Mouse (Mus musculus): Measurements from ENCODE around the gene Adamts16. TPM values are rescaled to one million over a fixed set of nuclear protein-coding genes. Genes with fewer than 3 reads are reported as not detected.
"Not testable (repeated sequence)": the region's sequence is repeated elsewhere in the genome, so short reads cannot be mapped to it uniquely, and the experiment has no call there.

Gene Adamts16
- polyA plus RNA-seq, 1 experiment from 2014 or later: 8.0 TPM

DNA sequence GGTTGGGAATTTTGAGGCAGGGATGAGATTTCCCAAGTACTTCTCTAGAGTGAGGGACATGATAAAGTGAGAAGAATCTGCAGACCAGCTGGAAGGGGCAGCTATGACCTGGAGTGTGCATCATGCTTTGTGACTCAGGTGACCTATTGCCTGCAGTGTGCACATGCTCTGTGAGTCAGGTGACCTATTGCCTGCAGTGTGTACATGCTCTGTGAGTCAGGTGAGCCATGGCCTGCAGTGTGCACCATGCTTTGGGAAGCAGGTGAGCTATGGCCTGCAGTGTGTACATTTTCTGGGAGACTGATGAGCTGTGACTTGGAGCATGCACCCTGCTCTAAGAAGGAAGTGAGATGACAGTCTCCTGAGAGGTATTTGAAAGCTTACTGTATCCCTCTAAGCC is 33.1 kb upstream of the Adamts16 start:
- no peak overlapping the region for H3K4me3 ChIP-seq (ENCODE audit: low read depth, low read length)
- ATAC-seq (ENCODE audit: low read depth): no peak
- no peaks in the 10 kb centered on the region for H3K36me3 ChIP-seq (ENCODE audit: control insufficient read depth, insufficient read depth, low read length)

DNA sequence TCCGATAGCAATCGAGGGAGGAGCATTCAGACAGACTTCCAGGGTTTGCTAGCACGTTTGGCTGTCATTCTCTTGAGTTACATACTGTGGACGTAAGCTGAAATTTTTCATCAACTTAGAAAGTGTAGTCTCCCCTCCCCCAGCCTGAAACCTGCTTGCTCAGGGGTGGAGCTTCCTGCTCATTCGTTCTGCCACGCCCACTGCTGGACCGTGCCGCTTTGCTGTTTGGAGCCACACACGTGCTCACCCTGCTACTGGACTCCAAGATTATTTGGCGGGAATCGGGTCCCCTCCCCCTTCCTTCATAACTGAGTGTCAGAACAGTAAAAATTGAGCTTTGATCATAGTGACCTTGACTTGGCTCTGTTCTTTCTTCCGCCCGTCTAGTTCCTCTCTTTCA is 32.2 kb upstream of the Adamts16 start:
- ATAC-seq (ENCODE audit: low read depth); H3K27me3 ChIP-seq (ENCODE audit: control insufficient read depth, insufficient read depth, low read length); H3K36me3 ChIP-seq (ENCODE audit: control insufficient read depth, insufficient read depth, low read length); H3K4me1 ChIP-seq (ENCODE audit: control insufficient read depth, insufficient read depth, low read length); H3K27ac ChIP-seq (ENCODE audit: low read depth, low read length); H3K9me3 ChIP-seq (ENCODE audit: control insufficient read depth, low read length); H3K4me3 ChIP-seq (ENCODE audit: low read depth, low read length); H3K4me2 ChIP-seq (ENCODE audit: low read depth, low read length); H3K9ac ChIP-seq (replicated peaks; ENCODE audit: low read depth, low read length): not testable (repeated sequence)
- WGBS: 76% methylated on average over 13 of the region's 13 CpGs

More for the DNA sequence above, 33.1 kb upstream of the Adamts16 start:
- H3K27me3 ChIP-seq (ENCODE audit: control insufficient read depth, insufficient read depth, low read length): no peaks in the 10 kb centered on the region
- H3K9me3 ChIP-seq (ENCODE audit: control insufficient read depth, low read length): no peaks in the 10 kb centered on the region
- no peaks in the 10 kb centered on the region for H3K4me1 ChIP-seq (ENCODE audit: control insufficient read depth, insufficient read depth, low read length)
- H3K27ac ChIP-seq (ENCODE audit: low read depth, low read length): no peak overlapping the region
- H3K9ac ChIP-seq (replicated peaks; ENCODE audit: low read depth, low read length): no peak overlapping the region
- H3K4me2 ChIP-seq (ENCODE audit: low read depth, low read length): no peak overlapping the region

DNA sequence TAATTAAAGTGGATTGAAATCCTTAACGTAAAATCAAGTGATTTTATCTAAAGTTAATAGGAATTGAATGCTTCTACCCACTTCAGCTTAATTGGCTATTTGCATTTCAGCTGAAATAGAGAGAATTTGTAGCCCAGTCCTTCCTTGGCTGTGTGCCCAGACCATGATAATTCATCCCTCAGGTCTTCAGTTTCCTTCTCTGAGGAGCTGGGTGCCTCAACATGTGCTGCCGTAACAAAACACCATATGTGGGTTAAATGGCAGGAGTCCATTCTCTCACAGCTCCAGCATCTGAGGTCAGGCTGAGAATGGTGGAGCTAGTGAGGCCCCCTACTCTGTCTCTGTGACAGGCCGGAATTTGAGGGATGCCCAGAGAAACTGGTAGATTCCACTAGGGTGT is 29.4 kb upstream of the Adamts16 start:
- no peak overlapping the region for H3K4me2 ChIP-seq (ENCODE audit: low read depth, low read length)
- no peaks in the 10 kb centered on the region for H3K9me3 ChIP-seq (ENCODE audit: control insufficient read depth, low read length)
- WGBS: 30% methylated on average over 3 of the region's 3 CpGs
- no peak overlapping the region for H3K4me3 ChIP-seq (ENCODE audit: low read depth, low read length)
- H3K36me3 ChIP-seq (ENCODE audit: control insufficient read depth, insufficient read depth, low read length): no peaks in the 10 kb centered on the region
- H3K27ac ChIP-seq (ENCODE audit: low read depth, low read length): no peak overlapping the region
- no peak for ATAC-seq (ENCODE audit: low read depth)
- H3K27me3 ChIP-seq (ENCODE audit: control insufficient read depth, insufficient read depth, low read length): no peaks in the 10 kb centered on the region
- no peaks in the 10 kb centered on the region for H3K4me1 ChIP-seq (ENCODE audit: control insufficient read depth, insufficient read depth, low read length)
- H3K9ac ChIP-seq (replicated peaks; ENCODE audit: low read depth, low read length): no peak overlapping the region

DNA sequence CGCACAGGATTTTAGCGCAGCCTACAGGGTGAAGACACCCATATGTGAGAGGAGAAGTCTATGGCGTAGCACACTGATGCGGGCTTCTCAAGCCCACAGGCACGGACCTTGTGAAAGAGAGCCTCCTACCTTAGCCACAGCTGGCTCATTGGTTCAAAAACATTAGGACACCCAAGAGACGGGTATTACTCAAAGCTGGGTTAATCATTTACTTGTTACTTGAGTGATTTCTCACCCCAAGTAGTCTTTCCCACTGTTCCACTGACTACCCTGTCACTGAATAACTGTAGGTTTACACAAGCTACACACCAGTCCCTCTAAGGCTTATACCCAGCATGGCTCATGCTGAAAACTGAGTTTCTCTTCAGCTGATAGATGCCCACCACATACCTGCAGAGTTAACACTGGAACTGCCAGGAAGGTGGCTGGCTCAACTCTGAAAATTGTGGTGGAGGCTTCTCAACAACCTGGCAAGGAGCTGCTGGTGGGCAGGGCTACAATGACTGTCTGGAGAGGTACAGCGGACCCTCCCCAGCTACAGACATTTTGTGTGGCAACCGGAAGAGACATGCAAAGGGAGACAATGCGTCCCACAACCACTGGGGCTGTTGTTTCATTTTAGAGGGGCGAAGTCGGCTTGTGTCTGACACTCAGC is 25.5 kb upstream of the Adamts16 start:
- H3K9me3 ChIP-seq (ENCODE audit: control insufficient read depth, low read length): no peaks in the 10 kb centered on the region
- 85% methylated on average over 11 of the region's 11 CpGs for WGBS
- H3K36me3 ChIP-seq (ENCODE audit: control insufficient read depth, insufficient read depth, low read length): no peaks in the 10 kb centered on the region
- H3K27me3 ChIP-seq (ENCODE audit: control insufficient read depth, insufficient read depth, low read length): no peaks in the 10 kb centered on the region
- H3K4me3 ChIP-seq (ENCODE audit: low read depth, low read length): no peak overlapping the region
- H3K4me2 ChIP-seq (ENCODE audit: low read depth, low read length): no peak overlapping the region
- H3K27ac ChIP-seq (ENCODE audit: low read depth, low read length): no peak overlapping the region
- no peak overlapping the region for H3K9ac ChIP-seq (replicated peaks; ENCODE audit: low read depth, low read length)
- H3K4me1 ChIP-seq (ENCODE audit: control insufficient read depth, insufficient read depth, low read length): no peaks in the 10 kb centered on the region
- no peak for ATAC-seq (ENCODE audit: low read depth)

DNA sequence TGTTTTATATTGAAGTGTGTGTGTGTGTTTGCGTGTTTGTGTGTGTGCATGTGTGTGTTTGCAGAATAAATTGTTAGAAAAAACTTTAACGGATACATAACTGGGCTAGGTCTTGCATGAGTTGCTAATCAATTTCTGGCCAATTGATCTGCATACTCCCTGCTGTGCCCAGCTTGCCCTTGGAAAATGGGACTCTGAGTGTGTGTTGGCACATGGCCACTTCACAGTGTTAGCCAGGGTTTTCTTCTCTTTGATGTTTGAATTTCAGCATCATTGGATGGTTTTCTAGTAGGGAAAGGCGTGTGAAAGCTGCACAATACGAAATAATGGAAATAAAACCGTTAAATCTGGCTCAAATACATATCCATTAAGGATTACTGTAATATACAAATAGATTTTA is 24.3 kb upstream of the Adamts16 start:
- no peaks in the 10 kb centered on the region for H3K4me1 ChIP-seq (ENCODE audit: control insufficient read depth, insufficient read depth, low read length)
- H3K27me3 ChIP-seq (ENCODE audit: control insufficient read depth, insufficient read depth, low read length): no peaks in the 10 kb centered on the region
- no peak overlapping the region for H3K4me3 ChIP-seq (ENCODE audit: low read depth, low read length)
- no peaks in the 10 kb centered on the region for H3K36me3 ChIP-seq (ENCODE audit: control insufficient read depth, insufficient read depth, low read length)
- H3K27ac ChIP-seq (ENCODE audit: low read depth, low read length): no peak overlapping the region
- 80% methylated on average over 5 of the region's 5 CpGs for WGBS
- no peak for ATAC-seq (ENCODE audit: low read depth)
- no peak overlapping the region for H3K9ac ChIP-seq (replicated peaks; ENCODE audit: low read depth, low read length)
- H3K9me3 ChIP-seq (ENCODE audit: control insufficient read depth, low read length): no peaks in the 10 kb centered on the region
- no peak overlapping the region for H3K4me2 ChIP-seq (ENCODE audit: low read depth, low read length)

DNA sequence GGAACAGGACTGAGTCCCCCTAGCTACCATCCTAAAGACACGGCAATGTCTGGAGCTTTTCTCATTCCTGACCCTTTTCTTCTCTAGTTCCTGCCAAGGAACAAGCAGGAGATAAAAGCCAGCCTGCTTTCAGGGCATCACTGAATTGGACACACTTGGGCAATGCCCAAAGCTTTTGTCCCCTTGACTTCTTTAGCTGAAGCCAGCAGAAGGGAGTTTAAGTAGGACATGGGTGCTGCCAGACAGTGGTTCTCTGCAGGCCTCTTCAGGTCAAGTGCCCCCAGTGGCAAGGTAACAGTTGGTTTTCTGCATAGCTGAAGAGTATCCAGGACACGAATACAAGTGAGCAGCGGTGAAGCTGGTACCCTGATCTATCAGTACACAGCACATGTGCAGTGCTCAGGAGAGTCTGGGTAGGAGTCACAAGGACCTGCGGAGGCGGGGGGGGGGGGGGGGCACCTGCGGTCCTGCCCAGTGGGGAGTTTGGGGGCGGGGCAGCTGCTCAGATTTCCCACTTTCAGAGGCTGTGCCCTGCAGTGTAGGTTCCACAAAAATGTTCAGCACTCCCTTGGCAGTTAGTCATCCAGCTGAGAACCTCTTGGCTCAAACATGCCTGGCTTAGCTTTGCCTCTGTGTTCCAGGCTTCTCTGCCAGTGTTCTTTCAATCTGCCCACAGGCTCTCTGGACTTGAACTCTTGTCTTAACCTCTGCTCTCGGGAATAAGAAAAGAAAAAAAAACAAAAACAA is 20.7 kb upstream of the Adamts16 start:
- Histone ChIP-seq H3K27ac (ENCODE audit: low read depth, low read length) (no peak overlapping the region), H3K4me2 (ENCODE audit: low read depth, low read length) (no peak overlapping the region), H3K9ac (replicated peaks; ENCODE audit: low read depth, low read length) (no peak overlapping the region), H3K9me3 (ENCODE audit: control insufficient read depth, low read length) (no peaks in the 10 kb centered on the region), H3K36me3 (ENCODE audit: control insufficient read depth, insufficient read depth, low read length) (no peaks in the 10 kb centered on the region), H3K4me3 (ENCODE audit: low read depth, low read length) (no peak overlapping the region), H3K27me3 (ENCODE audit: control insufficient read depth, insufficient read depth, low read length) (no peaks in the 10 kb centered on the region), H3K4me1 (ENCODE audit: control insufficient read depth, insufficient read depth, low read length) (no peaks in the 10 kb centered on the region)
- WGBS: 62% methylated on average over 5 of the region's 8 CpGs
- no peak for ATAC-seq (ENCODE audit: low read depth)

DNA sequence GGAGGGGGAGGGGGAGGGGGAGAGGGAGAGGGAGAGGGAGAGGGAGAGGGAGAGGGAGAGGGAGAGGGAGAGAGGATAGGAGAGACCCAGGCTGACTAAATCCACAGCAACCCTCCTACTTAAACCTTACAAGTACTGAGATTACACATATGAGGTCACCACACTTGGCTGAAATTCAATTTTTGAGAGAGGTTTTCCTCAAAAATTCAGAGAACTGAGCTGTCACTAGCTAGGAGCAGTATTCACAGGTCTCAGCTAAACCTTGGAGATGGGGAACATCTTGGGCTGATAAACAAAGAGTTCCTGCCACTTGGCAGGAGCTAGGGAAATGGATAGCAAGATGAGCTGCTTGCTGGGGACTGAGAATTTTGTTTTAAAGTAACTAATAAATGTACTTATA is 12.0 kb upstream of the Adamts16 start:
- Histone ChIP-seq H3K27me3 (ENCODE audit: control insufficient read depth, insufficient read depth, low read length) (no peaks in the 10 kb centered on the region), H3K4me3 (ENCODE audit: low read depth, low read length) (no peak overlapping the region), H3K9me3 (ENCODE audit: control insufficient read depth, low read length) (no peaks in the 10 kb centered on the region), H3K36me3 (ENCODE audit: control insufficient read depth, insufficient read depth, low read length) (no peaks in the 10 kb centered on the region), H3K27ac (ENCODE audit: low read depth, low read length) (no peak overlapping the region), H3K4me1 (ENCODE audit: control insufficient read depth, insufficient read depth, low read length) (no peaks in the 10 kb centered on the region), H3K9ac (replicated peaks; ENCODE audit: low read depth, low read length) (no peak overlapping the region), H3K4me2 (ENCODE audit: low read depth, low read length) (no peak overlapping the region)
- ATAC-seq (ENCODE audit: low read depth): no peak

DNA sequence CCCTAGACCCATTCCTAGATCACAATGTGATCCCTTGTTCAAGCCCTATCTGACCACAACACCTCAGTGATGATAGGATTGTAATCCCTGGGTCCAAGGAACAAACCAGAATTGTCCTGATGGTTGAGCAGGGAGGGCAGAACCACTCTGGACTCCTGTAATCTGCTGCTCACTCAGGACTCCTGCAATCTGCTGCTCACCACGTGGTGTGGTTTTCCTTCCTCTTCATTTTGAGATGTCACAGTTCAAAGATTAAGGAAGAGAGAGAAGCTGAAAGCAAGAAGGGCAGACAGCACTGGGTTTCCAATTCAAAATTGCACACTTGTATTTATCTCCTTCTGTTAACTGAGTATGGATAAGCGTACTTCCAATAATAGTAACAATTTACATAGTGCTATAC is 5.3 kb upstream of the Adamts16 start:
- no peaks in the 10 kb centered on the region for H3K36me3 ChIP-seq (ENCODE audit: control insufficient read depth, insufficient read depth, low read length)
- no peaks in the 10 kb centered on the region for H3K27me3 ChIP-seq (ENCODE audit: control insufficient read depth, insufficient read depth, low read length)
- no peak for ATAC-seq (ENCODE audit: low read depth)
- H3K4me1 ChIP-seq (ENCODE audit: control insufficient read depth, insufficient read depth, low read length): 0 out of 2 replicates have a peak, but pooled peaks cover 1% of the 10 kb centered on the region
- no peak overlapping the region for H3K4me2 ChIP-seq (ENCODE audit: low read depth, low read length)
- H3K4me3 ChIP-seq (ENCODE audit: low read depth, low read length): no peak overlapping the region
- H3K9ac ChIP-seq (replicated peaks; ENCODE audit: low read depth, low read length): no peak overlapping the region
- no peaks in the 10 kb centered on the region for H3K9me3 ChIP-seq (ENCODE audit: control insufficient read depth, low read length)
- 78% methylated on average over 2 of the region's 2 CpGs for WGBS
- H3K27ac ChIP-seq (ENCODE audit: low read depth, low read length): no peak overlapping the region

DNA sequence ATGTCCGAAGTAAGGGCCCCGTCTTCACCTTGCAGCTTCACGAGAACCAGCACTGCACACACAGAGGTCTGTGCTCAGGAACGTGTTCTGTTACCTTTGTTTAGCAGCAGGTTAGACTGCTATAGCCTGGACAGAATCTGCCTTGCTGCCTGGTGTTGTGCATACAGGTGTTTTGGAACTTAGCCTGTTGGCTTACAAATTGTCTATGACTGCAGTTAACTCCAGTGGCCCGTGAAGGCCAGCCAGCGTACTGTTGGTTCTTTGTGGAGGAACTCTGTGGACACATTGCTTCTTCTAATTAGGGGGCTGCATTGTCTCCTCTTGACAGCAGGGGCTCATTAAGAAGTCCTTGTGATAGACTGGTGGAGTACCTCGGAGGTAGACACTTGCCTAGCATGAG is 3.9 kb upstream of the Adamts16 start:
- 0 out of 2 replicates have a peak, but pooled peaks cover 3% of the 10 kb centered on the region for H3K4me1 ChIP-seq (ENCODE audit: control insufficient read depth, insufficient read depth, low read length)
- H3K27me3 ChIP-seq (ENCODE audit: control insufficient read depth, insufficient read depth, low read length): no peaks in the 10 kb centered on the region
- WGBS: 67% methylated on average over 7 of the region's 7 CpGs
- no peak overlapping the region for H3K27ac ChIP-seq (ENCODE audit: low read depth, low read length)
- no peak overlapping the region for H3K9ac ChIP-seq (replicated peaks; ENCODE audit: low read depth, low read length)
- ATAC-seq (ENCODE audit: low read depth): no peak
- no peaks in the 10 kb centered on the region for H3K36me3 ChIP-seq (ENCODE audit: control insufficient read depth, insufficient read depth, low read length)
- no peak overlapping the region for H3K4me3 ChIP-seq (ENCODE audit: low read depth, low read length)
- no peaks in the 10 kb centered on the region for H3K9me3 ChIP-seq (ENCODE audit: control insufficient read depth, low read length)
- no peak overlapping the region for H3K4me2 ChIP-seq (ENCODE audit: low read depth, low read length)

Data from neural tube, embryonic 14.5 days (tissue).